Mouse (Mus musculus) lung, embryonic 15.5 days (tissue): Measurements from ENCODE around the gene Ppfia4. TPM values are rescaled to one million over a fixed set of nuclear protein-coding genes. Genes with fewer than 3 reads are reported as not detected.

ENCODE experiments used
- ATAC-seq: fragments of 200-750 bp; cut with Nextera tagmentation; 2 replicates; pipeline ENCODE4 v1.8.0; 2017; ENCODE audit warnings: moderate number of reproducible peaks, borderline replicate concordance; ENCODE audit not compliant: low FRiP score, low TSS enrichment; ENCODE audit errors: extremely low read depth
- H3K27ac ChIP-seq: fragments of 300-500 bp; sonication (generic); 2 replicates; pipeline ENCODE4 v1.5.1; 2015; ENCODE audit warnings: moderate library complexity, mild to moderate bottlenecking, inconsistent platforms
- H3K27me3 ChIP-seq: fragments of 300-500 bp; sonication (generic); 2 replicates; pipeline ENCODE4 v1.6.1; 2015; ENCODE audit warnings: inconsistent platforms
- H3K36me3 ChIP-seq: fragments of 300-500 bp; sonication (generic); 2 replicates; pipeline ENCODE4 v1.6.1; 2015; ENCODE audit warnings: inconsistent platforms
- H3K4me1 ChIP-seq: fragments of 300-500 bp; sonication (generic); 2 replicates; pipeline ENCODE4 v1.6.1; 2015; ENCODE audit warnings: inconsistent platforms
- H3K4me2 ChIP-seq: fragments of 300-500 bp; sonication (generic); 2 replicates; pipeline ENCODE4 v1.6.1; 2015; ENCODE audit warnings: inconsistent platforms, mild to moderate bottlenecking, moderate library complexity
- H3K4me3 ChIP-seq: fragments of 300-500 bp; sonication (generic); 2 replicates; pipeline ENCODE4 v1.5.1; 2015; ENCODE audit warnings: mild to moderate bottlenecking, inconsistent platforms
- H3K9ac ChIP-seq: fragments of 300-500 bp; sonication (generic); 2 replicates; pipeline ENCODE4 v1.6.1; 2015; ENCODE audit warnings: inconsistent platforms
- H3K9me3 ChIP-seq: fragments of 300-500 bp; sonication (generic); 2 replicates; pipeline ENCODE4 v1.6.1; 2016; ENCODE audit warnings: inconsistent platforms
- WGBS: fragments of 180-500 bp; shearing (Covaris S2); methylation state at CpG from one replicate; pipeline ENCODE4 v1.1.7; 2015; 5-methylcytosine and 5-hydroxymethylcytosine counted together
- polyA plus RNA-seq: library from polyadenylated mRNA; unstranded; fragments of >200 nt; fragmentation: Nextera tagmentation; extraction: Ambion mirVana; gene quantifications from 2 replicates; pipeline ENCODE4 v1.2.1, GENCODE M21; 2015

Gene Ppfia4
- polyA plus RNA-seq, 1 experiment from 2014 or later: 3.0 TPM

- no peak overlapping the region for H3K4me2 ChIP-seq
- H3K4me1 ChIP-seq: no peaks in the 10 kb centered on the region; the same call in 1 of the 2 replicates
- H3K27ac ChIP-seq: no peak overlapping the region
- H3K36me3 ChIP-seq: no peaks in the 10 kb centered on the region
- no peaks in the 10 kb centered on the region for H3K9me3 ChIP-seq
- peak; percentile 60; the same call in 1 of the 2 replicates for ATAC-seq
- WGBS: 8% methylated on average over 5 of the region's 5 CpGs
- H3K9ac ChIP-seq: no peak overlapping the region
- H3K27me3 ChIP-seq: no peaks in the 10 kb centered on the region
- H3K4me3 ChIP-seq: no peak overlapping the region
Measured at GRCm38 (mm10) chr1:134292073-134292472, 40.7 kb downstream of the Ppfia4 start.

- Histone ChIP-seq H3K4me1 (no peaks in the 10 kb centered on the region; the same call in 1 of the 2 replicates), H3K27ac (no peak overlapping the region), H3K4me2 (no peak overlapping the region), H3K27me3 (no peaks in the 10 kb centered on the region), H3K9me3 (no peaks in the 10 kb centered on the region), H3K36me3 (no peaks in the 10 kb centered on the region), H3K9ac (no peak overlapping the region), H3K4me3 (no peak overlapping the region)
- ATAC-seq: no peak
- 74% methylated on average over 8 of the region's 8 CpGs for WGBS
Measured at GRCm38 (mm10) chr1:134291555-134291954, 41.2 kb downstream of the Ppfia4 start.

- H3K4me1 ChIP-seq: no peaks in the 10 kb centered on the region; the same call in 1 of the 2 replicates
- no peak overlapping the region for H3K4me2 ChIP-seq
- H3K9me3 ChIP-seq: no peaks in the 10 kb centered on the region
- ATAC-seq: no peak
- H3K27ac ChIP-seq: no peak overlapping the region
- H3K9ac ChIP-seq: no peak overlapping the region
- WGBS: 65% methylated on average over 5 of the region's 5 CpGs
- no peaks in the 10 kb centered on the region for H3K36me3 ChIP-seq
- no peaks in the 10 kb centered on the region for H3K27me3 ChIP-seq
- no peak overlapping the region for H3K4me3 ChIP-seq
Measured at GRCm38 (mm10) chr1:134290909-134291308, 41.8 kb downstream of the Ppfia4 start.

GRCm38 (mm10) chr1:134290300-134290699, 42.4 kb downstream of the Ppfia4 start:
- Histone ChIP-seq H3K27ac (no peak overlapping the region), H3K9me3 (no peaks in the 10 kb centered on the region), H3K4me3 (no peak overlapping the region), H3K4me1 (no peaks in the 10 kb centered on the region; the same call in 1 of the 2 replicates), H3K27me3 (no peaks in the 10 kb centered on the region), H3K9ac (no peak overlapping the region), H3K36me3 (no peaks in the 10 kb centered on the region), H3K4me2 (no peak overlapping the region)
- no peak for ATAC-seq
- WGBS: 91% methylated on average over 13 of the region's 13 CpGs

GRCm38 (mm10) chr1:134289598-134290099, 43.1 kb downstream of the Ppfia4 start, which contains the start of gene Myog:
TSS of gene Myog (plus strand) at chr1:134289989.
- Histone ChIP-seq H3K27ac (no peak within 1 kb of the TSS), H3K4me1 (no peaks in the 10 kb centered on the region; the same call in 1 of the 2 replicates), H3K4me3 (no peak within 1 kb of the TSS), H3K9ac (no peak within 1 kb of the TSS), H3K27me3 (no peaks in the 10 kb centered on the region), H3K36me3 (no peaks in the 10 kb centered on the region), H3K4me2 (no peak within 1 kb of the TSS), H3K9me3 (no peaks in the 10 kb centered on the region)
- no peak for ATAC-seq
- 45% methylated on average over 11 of the region's 11 CpGs for WGBS

- Histone ChIP-seq H3K27ac (no peak overlapping the region), H3K4me2 (no peak overlapping the region), H3K9ac (no peak overlapping the region), H3K4me3 (no peak overlapping the region), H3K4me1 (no peaks in the 10 kb centered on the region; the same call in 1 of the 2 replicates), H3K27me3 (no peaks in the 10 kb centered on the region), H3K9me3 (no peaks in the 10 kb centered on the region), H3K36me3 (no peaks in the 10 kb centered on the region)
- 62% methylated on average over 3 of the region's 3 CpGs for WGBS
- no peak for ATAC-seq
Measured at GRCm38 (mm10) chr1:134288239-134288638, 44.5 kb downstream of the Ppfia4 start.

GRCm38 (mm10) chr1:134285458-134286120, 47.1 kb downstream of the Ppfia4 start:
- no peak overlapping the region for H3K4me2 ChIP-seq
- no peak overlapping the region for H3K9ac ChIP-seq
- H3K9me3 ChIP-seq: no peaks in the 10 kb centered on the region
- ATAC-seq: no peak
- no peaks in the 10 kb centered on the region for H3K27me3 ChIP-seq
- no peaks in the 10 kb centered on the region for H3K4me1 ChIP-seq
- H3K36me3 ChIP-seq: no peaks in the 10 kb centered on the region
- H3K4me3 ChIP-seq: no peak overlapping the region
- H3K27ac ChIP-seq: no peak overlapping the region
- 44% methylated on average over 10 of the region's 10 CpGs for WGBS

GRCm38 (mm10) chr1:134283108-134283507, 49.6 kb downstream of the Ppfia4 start:
- H3K9me3 ChIP-seq: no peaks in the 10 kb centered on the region
- H3K4me2 ChIP-seq: no peak overlapping the region
- ATAC-seq: no peak
- no peak overlapping the region for H3K4me3 ChIP-seq
- H3K27ac ChIP-seq: no peak overlapping the region
- WGBS: 39% methylated on average over 1 of the region's 1 CpGs
- no peaks in the 10 kb centered on the region for H3K36me3 ChIP-seq
- H3K9ac ChIP-seq: no peak overlapping the region
- H3K27me3 ChIP-seq: no peaks in the 10 kb centered on the region
- no peaks in the 10 kb centered on the region for H3K4me1 ChIP-seq

- Histone ChIP-seq H3K9ac (no peak overlapping the region), H3K4me1 (no peaks in the 10 kb centered on the region), H3K4me3 (no peak overlapping the region), H3K27me3 (no peaks in the 10 kb centered on the region), H3K36me3 (no peaks in the 10 kb centered on the region), H3K27ac (no peak overlapping the region), H3K4me2 (no peak overlapping the region), H3K9me3 (no peaks in the 10 kb centered on the region)
- 50% methylated on average over 3 of the region's 3 CpGs for WGBS
- no peak for ATAC-seq
Measured at GRCm38 (mm10) chr1:134282342-134282741, 50.4 kb downstream of the Ppfia4 start.

- no peak overlapping the region for H3K4me3 ChIP-seq
- WGBS: 73% methylated on average over 4 of the region's 4 CpGs
- ATAC-seq: no peak
- H3K9ac ChIP-seq: no peak overlapping the region
- H3K36me3 ChIP-seq: no peaks in the 10 kb centered on the region
- H3K27ac ChIP-seq: no peak overlapping the region
- H3K4me1 ChIP-seq: no peaks in the 10 kb centered on the region
- H3K9me3 ChIP-seq: no peaks in the 10 kb centered on the region
- H3K4me2 ChIP-seq: no peak overlapping the region
- H3K27me3 ChIP-seq: no peaks in the 10 kb centered on the region
Measured at GRCm38 (mm10) chr1:134281563-134281962, 51.2 kb downstream of the Ppfia4 start.

- H3K4me3 ChIP-seq: no peak overlapping the region
- no peaks in the 10 kb centered on the region for H3K27me3 ChIP-seq
- no peak for ATAC-seq
- H3K9me3 ChIP-seq: no peaks in the 10 kb centered on the region
- no peak overlapping the region for H3K4me2 ChIP-seq
- 0 out of 2 replicates have a peak, but pooled peaks cover 6% of the 10 kb centered on the region for H3K4me1 ChIP-seq
- no peak overlapping the region for H3K27ac ChIP-seq
- no peaks in the 10 kb centered on the region for H3K36me3 ChIP-seq
- no peak overlapping the region for H3K9ac ChIP-seq
- WGBS: 79% methylated on average over 5 of the region's 5 CpGs
Measured at GRCm38 (mm10) chr1:134280174-134280573, 52.6 kb downstream of the Ppfia4 start.

GRCm38 (mm10) chr1:134276823-134277222, 55.9 kb downstream of the Ppfia4 start:
- H3K27me3 ChIP-seq: no peaks in the 10 kb centered on the region
- ATAC-seq: no peak
- H3K36me3 ChIP-seq: no peaks in the 10 kb centered on the region
- WGBS: 60% methylated on average over 7 of the region's 7 CpGs
- 0 out of 2 replicates have a peak, but pooled peaks cover 6% of the 10 kb centered on the region for H3K4me1 ChIP-seq
- H3K27ac ChIP-seq: no peak overlapping the region
- H3K4me3 ChIP-seq: no peak overlapping the region
- H3K4me2 ChIP-seq: no peak overlapping the region
- H3K9ac ChIP-seq: no peak overlapping the region
- no peaks in the 10 kb centered on the region for H3K9me3 ChIP-seq
